In genomic region chr16:24806093-24806492, GRCm38 (mm10) we compare ENCODE assay signal across 18 mouse cellular contexts.
"Had no signal": no experiment of that assay in that cellular context is flagged by ENCODE, and none has a peak within 500 bp of the region (broad histone marks: within the 10 kb centered on the region; RNA-seq: fewer than 3 reads in every experiment).

No protein-coding gene starts in this region.

- H3K9me3 ChIP-seq: limb, embryonic 15.5 days; liver, embryonic 12.5 days; midbrain, embryonic 10.5 days; midbrain, embryonic 12.5 days; neural tube, embryonic 13.5 days; neural tube, embryonic 15.5 days; stomach, embryonic 15.5 days had no signal

- H3K27ac ChIP-seq: limb, embryonic 15.5 days; liver, embryonic 12.5 days; liver, embryonic 14.5 days; midbrain, embryonic 10.5 days; midbrain, embryonic 12.5 days; neural tube, embryonic 13.5 days; neural tube, embryonic 15.5 days; stomach, embryonic 15.5 days; stomach, postnatal 0 days had no signal

- ATAC-seq: liver, embryonic 12.5 days had no signal

- H3K9ac ChIP-seq: limb, embryonic 15.5 days; liver, embryonic 12.5 days; liver, embryonic 14.5 days; midbrain, embryonic 12.5 days; neural tube, embryonic 13.5 days; neural tube, embryonic 15.5 days; stomach, embryonic 15.5 days had no signal

- DNase-seq: lung, adult 18-20 months; lung, postnatal 36 days; retina, postnatal 1 day; right cerebral cortex, adult 18-20 months; right cerebral cortex, postnatal 14 days; thymus, adult 2 months; thymus, postnatal 25 days; thymus, postnatal 4 days had no signal

- H3K4me2 ChIP-seq: limb, embryonic 15.5 days; liver, embryonic 12.5 days; midbrain, embryonic 12.5 days; neural tube, embryonic 13.5 days; neural tube, embryonic 15.5 days; stomach, embryonic 15.5 days had no signal

- H3K36me3 ChIP-seq: limb, embryonic 15.5 days; liver, embryonic 12.5 days; midbrain, embryonic 10.5 days; midbrain, embryonic 12.5 days; neural tube, embryonic 13.5 days; neural tube, embryonic 15.5 days; stomach, embryonic 15.5 days had no signal

- H3K4me3 ChIP-seq: limb, embryonic 15.5 days; liver, embryonic 12.5 days; midbrain, embryonic 10.5 days; midbrain, embryonic 12.5 days; myocyte; neural tube, embryonic 13.5 days; neural tube, embryonic 15.5 days; stomach, embryonic 15.5 days had no signal

- H3K27me3 ChIP-seq: limb, embryonic 15.5 days; liver, embryonic 12.5 days; midbrain, embryonic 12.5 days; neural tube, embryonic 13.5 days; neural tube, embryonic 15.5 days; stomach, embryonic 15.5 days had no signal

- H3K4me1 ChIP-seq: limb, embryonic 15.5 days; liver, embryonic 12.5 days; neural tube, embryonic 15.5 days; stomach, embryonic 15.5 days had no signal
